Mouse (Mus musculus) kidney, adult 18-20 months (tissue): ENCODE results near the gene Rasgrf2.

Experiments
- DNase-seq: peaks from one replicate; pipeline ENCODE4 v3.0.0; 2021

Rasgrf2 gene

GRCm38 (mm10) chr13:92030364-92031057, 100.9 kb downstream of the Rasgrf2 start:
- DNase-seq, result no peak

- DNase-seq, result no peak
Measured at GRCm38 (mm10) chr13:92029666-92030065, 101.8 kb downstream of the Rasgrf2 start.

GRCm38 (mm10) chr13:92027951-92028350, 103.5 kb downstream of the Rasgrf2 start:
- no peak for DNase-seq

GRCm38 (mm10) chr13:92026651-92027050, 104.8 kb downstream of the Rasgrf2 start:
- no peak for DNase-seq

GRCm38 (mm10) chr13:92025124-92025523, 106.3 kb downstream of the Rasgrf2 start:
- no peak for DNase-seq

- no peak for DNase-seq
Measured at GRCm38 (mm10) chr13:92022202-92022601, 109.3 kb downstream of the Rasgrf2 start.

GRCm38 (mm10) chr13:91996929-91997328, 134.5 kb downstream of the Rasgrf2 start:
- no peak for DNase-seq

GRCm38 (mm10) chr13:91991412-91991811, 140.0 kb downstream of the Rasgrf2 start:
- no peak for DNase-seq

GRCm38 (mm10) chr13:91990709-91991284, 140.7 kb downstream of the Rasgrf2 start:
- DNase-seq, result no peak

GRCm38 (mm10) chr13:91988378-91988777, 143.1 kb downstream of the Rasgrf2 start:
- DNase-seq, result no peak

GRCm38 (mm10) chr13:91986958-91987357, 144.5 kb downstream of the Rasgrf2 start:
- DNase-seq, result no peak

- DNase-seq, result no peak
Measured at GRCm38 (mm10) chr13:91985915-91986589, 145.4 kb downstream of the Rasgrf2 start.

- no peak for DNase-seq
Measured at GRCm38 (mm10) chr13:91985019-91985418, 146.4 kb downstream of the Rasgrf2 start.

- DNase-seq, result no peak
Measured at GRCm38 (mm10) chr13:91982080-91982479, 149.4 kb downstream of the Rasgrf2 start.

GRCm38 (mm10) chr13:91981414-91981813, 150.0 kb downstream of the Rasgrf2 start:
- DNase-seq, result no peak

GRCm38 (mm10) chr13:91976971-91977370, 154.5 kb downstream of the Rasgrf2 start:
- DNase-seq, result no peak

GRCm38 (mm10) chr13:91976541-91976940, 154.9 kb downstream of the Rasgrf2 start:
- DNase-seq, result no peak

GRCm38 (mm10) chr13:91974154-91974553, 157.3 kb downstream of the Rasgrf2 start:
- no peak for DNase-seq

- no peak for DNase-seq
Measured at GRCm38 (mm10) chr13:91971246-91971645, 160.2 kb downstream of the Rasgrf2 start.

GRCm38 (mm10) chr13:91956474-91956873, 175.0 kb downstream of the Rasgrf2 start:
- no peak for DNase-seq

GRCm38 (mm10) chr13:91955646-91956045, 175.8 kb downstream of the Rasgrf2 start:
- no peak for DNase-seq

GRCm38 (mm10) chr13:91955175-91955574, 176.3 kb downstream of the Rasgrf2 start:
- no peak for DNase-seq

- no peak for DNase-seq
Measured at GRCm38 (mm10) chr13:91940113-91940512, 191.3 kb downstream of the Rasgrf2 start.

GRCm38 (mm10) chr13:91938826-91939225, 192.6 kb downstream of the Rasgrf2 start:
- no peak for DNase-seq
